Mouse (Mus musculus): Measurements from ENCODE around the gene Osbpl2. TPM values are rescaled to one million over a fixed set of nuclear protein-coding genes. Genes with fewer than 3 reads are reported as not detected.

Osbpl2 gene
- polyA plus RNA-seq, 1 experiment from 2014 or later: 34.1 TPM

GRCm38 (mm10) chr2:180086637-180087027, 32.5 kb upstream of the Osbpl2 start:
- no peak for ATAC-seq (ENCODE audit: extremely low read depth, insufficient number of reproducible peaks, low FRiP score, low TSS enrichment)
- peaks cover 11% of the 10 kb centered on the region for H3K27me3 ChIP-seq (replicated peaks)

DNA sequence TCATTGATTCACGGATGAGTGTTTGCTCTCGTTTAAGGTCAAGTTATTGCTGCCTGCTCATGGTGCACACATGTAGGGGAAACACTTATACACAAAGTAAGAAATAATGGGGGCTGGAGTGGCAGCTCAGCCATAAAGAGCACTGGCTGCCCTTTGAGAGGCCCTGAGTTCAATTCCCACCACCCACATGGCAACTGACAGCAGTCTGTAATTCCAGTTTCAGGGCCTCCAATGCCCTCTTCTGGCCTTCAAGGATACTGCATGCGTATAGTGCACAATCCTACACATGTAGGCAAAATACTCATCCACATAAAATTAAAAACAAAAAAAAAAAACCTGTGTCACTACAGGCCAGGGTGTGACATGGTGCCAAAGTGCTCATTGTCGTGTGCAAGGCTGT, 31.6 kb upstream of the Osbpl2 start:
- Histone ChIP-seq H3K4me2 (no peak overlapping the region), H3K27me3 (replicated peaks) (peaks cover 11% of the 10 kb centered on the region), H3K4me1 (peaks cover 6% of the 10 kb centered on the region; the same call in 1 of the 2 replicates), H3K36me3 (peaks cover 33% of the 10 kb centered on the region), H3K9ac (no peak overlapping the region), H3K27ac (replicated peaks) (no peak overlapping the region), H3K4me3 (no peak overlapping the region), H3K9me3 (no peaks in the 10 kb centered on the region)
- 87% methylated on average over 4 of the region's 4 CpGs for WGBS
- no peak for ATAC-seq (ENCODE audit: extremely low read depth, insufficient number of reproducible peaks, low FRiP score, low TSS enrichment)

More at GRCm38 (mm10) chr2:180086637-180087027, 32.5 kb upstream of the Osbpl2 start:
- Histone ChIP-seq H3K9ac (no peak overlapping the region), H3K4me1 (peaks cover 6% of the 10 kb centered on the region; the same call in 1 of the 2 replicates), H3K4me2 (no peak overlapping the region), H3K36me3 (peaks cover 41% of the 10 kb centered on the region), H3K9me3 (no peaks in the 10 kb centered on the region), H3K4me3 (no peak overlapping the region), H3K27ac (replicated peaks) (no peak overlapping the region)
- WGBS: 78% methylated on average over 5 of the region's 5 CpGs

- no peak overlapping the region for H3K4me3 ChIP-seq
- 59% methylated on average over 11 of the region's 11 CpGs for WGBS
- ATAC-seq (ENCODE audit: extremely low read depth, insufficient number of reproducible peaks, low FRiP score, low TSS enrichment): no peak
- H3K27ac ChIP-seq (replicated peaks): no peak overlapping the region
- H3K36me3 ChIP-seq: peaks cover 15% of the 10 kb centered on the region
- H3K9ac ChIP-seq: no peak overlapping the region
- H3K4me2 ChIP-seq: no peak overlapping the region
- H3K9me3 ChIP-seq: no peaks in the 10 kb centered on the region
- H3K27me3 ChIP-seq (replicated peaks): peaks cover 11% of the 10 kb centered on the region
- no peaks in the 10 kb centered on the region for H3K4me1 ChIP-seq
Measured at GRCm38 (mm10) chr2:180090285-180090684, 28.8 kb upstream of the Osbpl2 start.

GRCm38 (mm10) chr2:180095711-180096110, 23.4 kb upstream of the Osbpl2 start:
- H3K4me1 ChIP-seq: peaks cover 5% of the 10 kb centered on the region
- ATAC-seq (ENCODE audit: extremely low read depth, insufficient number of reproducible peaks, low FRiP score, low TSS enrichment): no peak
- WGBS: 33% methylated on average over 5 of the region's 5 CpGs
- no peak overlapping the region for H3K4me3 ChIP-seq
- no peak overlapping the region for H3K9ac ChIP-seq
- no peak overlapping the region for H3K4me2 ChIP-seq
- H3K27me3 ChIP-seq (replicated peaks): peaks cover 53% of the 10 kb centered on the region
- H3K27ac ChIP-seq (replicated peaks): no peak overlapping the region
- H3K9me3 ChIP-seq: no peaks in the 10 kb centered on the region
- no peaks in the 10 kb centered on the region for H3K36me3 ChIP-seq

- Histone ChIP-seq H3K4me1 (peaks cover 5% of the 10 kb centered on the region), H3K9ac (no peak overlapping the region), H3K36me3 (no peaks in the 10 kb centered on the region), H3K27ac (replicated peaks) (no peak overlapping the region), H3K4me2 (no peak overlapping the region), H3K4me3 (no peak overlapping the region), H3K27me3 (replicated peaks) (peaks cover 71% of the 10 kb centered on the region), H3K9me3 (no peaks in the 10 kb centered on the region)
- WGBS: 27% methylated on average over 3 of the region's 3 CpGs
- ATAC-seq (ENCODE audit: extremely low read depth, insufficient number of reproducible peaks, low FRiP score, low TSS enrichment): no peak
Measured at GRCm38 (mm10) chr2:180097585-180097984, 21.5 kb upstream of the Osbpl2 start.

GRCm38 (mm10) chr2:180098167-180098566, 20.9 kb upstream of the Osbpl2 start:
- WGBS: 24% methylated on average over 5 of the region's 5 CpGs
- H3K4me2 ChIP-seq: no peak overlapping the region
- ATAC-seq (ENCODE audit: extremely low read depth, insufficient number of reproducible peaks, low FRiP score, low TSS enrichment): no peak

GRCm38 (mm10) chr2:180099529-180099928, 19.6 kb upstream of the Osbpl2 start:
- Histone ChIP-seq H3K9ac (no peak overlapping the region), H3K27me3 (replicated peaks) (peaks cover 91% of the 10 kb centered on the region), H3K4me2 (no peak overlapping the region), H3K27ac (replicated peaks) (no peak overlapping the region), H3K4me3 (no peak overlapping the region), H3K4me1 (peaks cover 18% of the 10 kb centered on the region), H3K9me3 (no peaks in the 10 kb centered on the region), H3K36me3 (no peaks in the 10 kb centered on the region)
- 6% methylated on average over 15 of the region's 15 CpGs for WGBS
- no peak for ATAC-seq (ENCODE audit: extremely low read depth, insufficient number of reproducible peaks, low FRiP score, low TSS enrichment)

More at GRCm38 (mm10) chr2:180098167-180098566, 20.9 kb upstream of the Osbpl2 start:
- H3K4me1 ChIP-seq: peaks cover 8% of the 10 kb centered on the region
- no peak overlapping the region for H3K4me3 ChIP-seq
- H3K9me3 ChIP-seq: no peaks in the 10 kb centered on the region
- H3K9ac ChIP-seq: no peak overlapping the region
- no peaks in the 10 kb centered on the region for H3K36me3 ChIP-seq
- H3K27me3 ChIP-seq (replicated peaks): peaks cover 77% of the 10 kb centered on the region
- no peak overlapping the region for H3K27ac ChIP-seq (replicated peaks)

GRCm38 (mm10) chr2:180103151-180103977, 15.7 kb upstream of the Osbpl2 start:
- ATAC-seq (ENCODE audit: extremely low read depth, insufficient number of reproducible peaks, low FRiP score, low TSS enrichment): no peak
- Histone ChIP-seq H3K4me2 (peak overlapping the region; percentile 98), H3K4me1 (peaks cover 24% of the 10 kb centered on the region), H3K27me3 (replicated peaks) (peaks cover 83% of the 10 kb centered on the region), H3K36me3 (no peaks in the 10 kb centered on the region), H3K4me3 (peak overlapping the region; percentile 65), H3K9me3 (no peaks in the 10 kb centered on the region), H3K27ac (replicated peaks) (no peak overlapping the region), H3K9ac (peak overlapping the region; percentile 4; the same call in 1 of the 2 replicates)
- 2% methylated on average over 55 of the region's 57 CpGs for WGBS

DNA sequence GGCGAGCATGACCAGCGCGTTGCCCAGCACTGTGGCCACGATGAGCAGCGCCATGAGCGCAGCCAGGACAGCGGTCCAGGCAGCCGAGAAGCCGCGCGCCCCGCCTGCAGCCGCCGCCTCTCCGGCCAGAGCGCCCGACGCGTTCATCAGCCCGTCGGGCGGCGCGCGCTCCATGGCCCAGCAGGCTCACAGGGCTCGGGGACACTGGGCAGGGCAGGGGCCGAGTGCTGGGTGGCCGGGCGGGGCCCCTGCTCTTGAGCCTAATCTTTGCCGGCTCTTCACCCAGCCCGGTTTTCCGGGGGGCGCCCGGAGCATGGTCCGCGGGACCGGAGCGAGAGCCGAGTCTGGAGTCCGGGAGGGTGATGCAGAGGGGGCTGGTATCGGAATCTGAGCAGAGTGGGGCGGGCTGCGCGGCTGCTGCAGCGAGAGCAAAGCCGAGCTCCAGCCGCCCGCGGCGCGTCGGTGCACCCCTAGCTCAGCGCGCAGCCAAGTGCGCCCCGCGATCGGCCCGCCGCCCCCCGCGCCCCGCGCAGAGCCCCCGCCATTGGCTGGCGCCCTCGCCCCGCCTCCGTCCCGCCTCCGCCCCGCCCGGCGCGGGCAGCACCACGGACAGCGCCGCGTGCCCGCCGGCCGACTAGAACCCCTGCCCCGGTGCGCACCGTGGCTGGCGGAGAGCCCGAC, 15.0 kb upstream of the Osbpl2 start, which contains the start of gene Hrh3:
TSS of gene Hrh3 (minus strand) at position 511 of the 681 bp plus-strand sequence.
- peaks cover 80% of the 10 kb centered on the region for H3K27me3 ChIP-seq (replicated peaks)
- H3K27ac ChIP-seq (replicated peaks): no peak within 1 kb of the TSS
- H3K36me3 ChIP-seq: no peaks in the 10 kb centered on the region
- H3K4me1 ChIP-seq: peaks cover 24% of the 10 kb centered on the region
- H3K4me3 ChIP-seq: peak within 1 kb of the TSS; percentile 65
- peak within 1 kb of the TSS; percentile 4; the same call in 1 of the 2 replicates for H3K9ac ChIP-seq
- under 1% methylated on average over 81 of the region's 87 CpGs for WGBS
- H3K4me2 ChIP-seq: peak within 1 kb of the TSS; percentile 98
- ATAC-seq (ENCODE audit: extremely low read depth, insufficient number of reproducible peaks, low FRiP score, low TSS enrichment): peak; percentile 62; the same call in 1 of the 2 replicates
- H3K9me3 ChIP-seq: no peaks in the 10 kb centered on the region

- Histone ChIP-seq H3K4me1 (peaks cover 20% of the 10 kb centered on the region), H3K9ac (no peak overlapping the region), H3K27me3 (replicated peaks) (peaks cover 74% of the 10 kb centered on the region), H3K9me3 (no peaks in the 10 kb centered on the region), H3K36me3 (no peaks in the 10 kb centered on the region), H3K4me2 (peak overlapping the region; percentile 98), H3K27ac (replicated peaks) (no peak overlapping the region), H3K4me3 (peak overlapping the region; percentile 65)
- ATAC-seq (ENCODE audit: extremely low read depth, insufficient number of reproducible peaks, low FRiP score, low TSS enrichment): no peak
- WGBS: 6% methylated on average over 24 of the region's 24 CpGs
Measured at GRCm38 (mm10) chr2:180104659-180105377, 14.3 kb upstream of the Osbpl2 start.
